Mouse (Mus musculus) heart, embryonic 14.5 days (tissue): Measurements from ENCODE around the gene Ogdh. TPM values are rescaled to one million over a fixed set of nuclear protein-coding genes. Genes with fewer than 3 reads are reported as not detected.

Experiments
- ATAC-seq: fragments of 200-750 bp; cut with Nextera tagmentation; 2 replicates; pipeline ENCODE4 v1.8.0; 2017; ENCODE audit warnings: low read depth, moderate TSS enrichment; ENCODE audit not compliant: insufficient number of reproducible peaks, insufficient read depth, low FRiP score
- H3K27ac ChIP-seq, 2 experiments: fragments of 200-500 bp in 1 of 2; fragments of 300-500 bp in 1 of 2; sonication (generic) in 1 of 2; replicated peaks in 1 of 2; 2 replicates each; pipeline ENCODE4 v1.5.1; 2012 to 2014; ENCODE audit warnings: low read depth in 2 of 2, low read length in 2 of 2, control low read depth in 1 of 2, mild to moderate bottlenecking in 1 of 2, mixed read lengths in 1 of 2; ENCODE audit not compliant: control insufficient read depth in 1 of 2, insufficient read depth in 1 of 2
- H3K27me3 ChIP-seq: fragments of 300-500 bp; sonication (generic); 2 replicates; pipeline ENCODE4 v1.6.1; 2014; ENCODE audit warnings: mild to moderate bottlenecking, low read length, control low read depth; ENCODE audit not compliant: control insufficient read depth, insufficient read depth
- H3K36me3 ChIP-seq: fragments of 300-500 bp; sonication (generic); 2 replicates; pipeline ENCODE4 v1.6.1; 2014; ENCODE audit warnings: mild to moderate bottlenecking, control low read depth, low read length, mixed read lengths; ENCODE audit not compliant: control insufficient read depth, insufficient read depth
- H3K4me1 ChIP-seq, 2 experiments: fragments of 200-500 bp in 1 of 2; fragments of 300-500 bp in 1 of 2; sonication (generic) in 1 of 2; 2 replicates each; pipeline ENCODE4 v1.6.1; 2012 to 2014; ENCODE audit warnings: low read length in 2 of 2, control low read depth in 1 of 2, mixed read lengths in 1 of 2; ENCODE audit not compliant: control insufficient read depth in 2 of 2, insufficient read depth in 2 of 2
- H3K4me2 ChIP-seq: fragments of 300-500 bp; sonication (generic); 2 replicates; pipeline ENCODE4 v1.6.1; 2014; ENCODE audit warnings: mild to moderate bottlenecking, low read length
- H3K4me3 ChIP-seq, 2 experiments: fragments of 200-500 bp in 1 of 2; fragments of 300-500 bp in 1 of 2; sonication (generic) in 1 of 2; 2 replicates each; pipeline ENCODE4 v1.5.1; 2012 to 2014; ENCODE audit warnings: low read length in 2 of 2, mild to moderate bottlenecking in 2 of 2, control low read depth in 1 of 2, low read depth in 1 of 2, moderate library complexity in 1 of 2; ENCODE audit not compliant: control insufficient read depth in 1 of 2, insufficient read depth in 1 of 2
- H3K9ac ChIP-seq: fragments of 300-500 bp; sonication (generic); 2 replicates; pipeline ENCODE4 v1.6.1; 2014; ENCODE audit warnings: mild to moderate bottlenecking, low read length
- H3K9me3 ChIP-seq: fragments of 300-500 bp; sonication (generic); 2 replicates; pipeline ENCODE4 v1.6.1; 2016; ENCODE audit warnings: low read length, control low read depth; ENCODE audit not compliant: control insufficient read depth
- WGBS: fragments of 180-500 bp; shearing (Covaris S2); extraction: QIAGEN DNeasy Blood & Tissue Kit; methylation state at CpG from one replicate; pipeline ENCODE4 v1.1.7; 2014; 5-methylcytosine and 5-hydroxymethylcytosine counted together
- polyA plus RNA-seq: library from polyadenylated mRNA; unstranded; fragments of >200 nt; fragmentation: Nextera tagmentation; extraction: Ambion mirVana; gene quantifications from 2 replicates; pipeline ENCODE4 v1.2.1, GENCODE M21; 2014

The Ogdh gene
- polyA plus RNA-seq, 1 experiment from 2014 or later: 245 TPM

DNA sequence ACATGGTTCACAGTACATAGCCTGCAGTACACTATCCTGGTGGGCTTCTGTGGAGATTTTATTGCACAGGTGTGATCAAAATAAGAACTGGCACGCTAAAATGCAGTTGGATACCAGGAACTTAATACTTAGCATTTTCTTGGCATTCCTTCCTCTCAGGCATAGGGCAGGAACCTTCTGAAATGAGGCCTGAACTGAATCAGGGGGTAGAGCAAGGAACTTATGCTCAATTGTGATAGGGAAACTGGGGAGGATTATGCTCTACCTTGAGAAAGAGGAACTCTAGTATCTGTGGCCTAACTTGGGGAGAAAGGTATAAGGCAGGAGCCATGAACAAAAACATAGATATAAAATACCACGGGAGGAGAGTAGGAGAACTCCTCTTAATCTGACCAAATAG, 27.9 kb downstream of the Ogdh start:
- H3K9ac ChIP-seq: no peak overlapping the region
- H3K4me1 ChIP-seq: peaks cover 0 to 9% of the 10 kb centered on the region in 2 experiments; a peak in 2 of 4 replicates
- H3K36me3 ChIP-seq: peaks cover 85% of the 10 kb centered on the region
- 88% methylated on average over 2 of the region's 2 CpGs for WGBS
- H3K27me3 ChIP-seq: no peaks in the 10 kb centered on the region
- no peak overlapping the region for H3K4me2 ChIP-seq
- H3K27ac ChIP-seq: no peak overlapping the region
- no peak overlapping the region for H3K4me3 ChIP-seq
- ATAC-seq: no peak
- no peaks in the 10 kb centered on the region for H3K9me3 ChIP-seq

DNA sequence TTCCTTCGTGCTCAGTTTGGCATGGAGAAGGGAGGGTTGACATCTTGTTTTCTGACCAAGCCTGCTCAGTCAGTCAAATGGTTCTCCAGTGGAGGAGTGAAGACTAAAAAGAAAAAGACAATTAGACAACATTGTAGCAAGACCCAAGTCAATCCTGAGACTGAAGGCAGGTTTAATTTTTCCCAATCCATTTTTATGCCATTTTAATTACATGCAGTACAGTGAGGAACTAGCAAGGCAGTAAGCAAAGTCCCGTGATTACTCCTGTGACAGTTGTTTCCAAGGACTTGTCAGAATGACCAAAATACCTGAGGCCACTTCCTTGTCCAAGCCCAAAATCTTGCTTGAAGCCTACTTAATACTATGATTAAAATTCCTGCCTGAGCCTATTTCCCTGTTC, 30.7 kb downstream of the Ogdh start:
- no peak overlapping the region for H3K4me3 ChIP-seq
- H3K36me3 ChIP-seq: peaks cover 79% of the 10 kb centered on the region
- no peak for ATAC-seq
- H3K9ac ChIP-seq: no peak overlapping the region
- H3K27me3 ChIP-seq: no peaks in the 10 kb centered on the region
- H3K4me2 ChIP-seq: no peak overlapping the region
- peaks cover 0 to 9% of the 10 kb centered on the region in 2 experiments; a peak in 2 of 4 replicates for H3K4me1 ChIP-seq
- WGBS: 84% methylated on average over 2 of the region's 2 CpGs
- no peaks in the 10 kb centered on the region for H3K9me3 ChIP-seq
- H3K27ac ChIP-seq: no peak overlapping the region

DNA sequence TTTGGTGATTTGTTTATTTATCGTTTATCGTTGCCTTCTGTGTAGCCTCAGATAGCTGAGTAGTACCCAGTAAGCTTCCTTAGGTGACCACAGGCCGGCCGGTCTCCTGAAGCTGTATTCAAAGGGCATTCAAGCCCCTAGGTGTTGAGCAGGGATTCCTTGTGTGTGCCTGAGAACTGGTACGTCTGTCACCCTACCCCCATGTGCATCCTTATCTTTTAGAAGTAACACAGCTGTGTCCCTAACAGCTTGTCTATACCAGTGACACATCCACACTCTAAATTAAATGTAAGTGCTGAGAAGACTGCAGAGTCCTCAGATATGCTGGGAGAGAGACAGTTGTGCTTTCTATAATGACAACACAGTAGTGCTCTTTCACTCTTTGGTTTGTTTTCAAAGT, 31.9 kb downstream of the Ogdh start:
- ATAC-seq: peak; percentile 43; the same call in 1 of the 2 replicates
- Histone ChIP-seq H3K9ac (no peak overlapping the region), H3K27me3 (no peaks in the 10 kb centered on the region), H3K4me1 (peaks cover 0 to 9% of the 10 kb centered on the region in 2 experiments; a peak in 2 of 4 replicates), H3K9me3 (no peaks in the 10 kb centered on the region), H3K4me2 (no peak overlapping the region), H3K27ac (no peak overlapping the region), H3K36me3 (peaks cover 69% of the 10 kb centered on the region), H3K4me3 (no peak overlapping the region)
- 73% methylated on average over 5 of the region's 5 CpGs for WGBS

DNA sequence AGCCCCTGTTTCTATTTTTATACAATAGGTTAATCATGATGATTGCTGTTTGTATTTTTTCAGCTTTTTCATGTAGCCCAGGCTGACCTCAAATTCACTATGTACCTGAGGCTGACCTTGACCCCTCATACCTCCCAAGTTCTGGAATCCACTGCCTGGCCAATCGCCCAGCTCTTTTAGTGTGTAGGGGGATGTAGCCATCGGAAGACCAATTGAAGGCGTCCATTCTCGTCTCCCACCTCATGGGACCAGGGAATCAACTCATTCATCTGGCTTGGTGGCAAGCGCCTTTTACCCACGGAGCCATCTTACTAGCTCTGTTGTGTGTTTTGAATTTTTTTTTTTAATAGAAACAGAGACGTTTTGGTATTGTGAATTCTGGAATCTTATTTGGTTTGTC, 39.8 kb downstream of the Ogdh start:
- ATAC-seq: no peak
- no peaks in the 10 kb centered on the region for H3K9me3 ChIP-seq
- H3K9ac ChIP-seq: no peak overlapping the region
- H3K36me3 ChIP-seq: peaks cover 69% of the 10 kb centered on the region
- H3K4me3 ChIP-seq: no peak overlapping the region
- no peaks in the 10 kb centered on the region for H3K27me3 ChIP-seq
- WGBS: 93% methylated on average over 7 of the region's 7 CpGs
- H3K4me2 ChIP-seq: no peak overlapping the region
- H3K27ac ChIP-seq: no peak overlapping the region
- H3K4me1 ChIP-seq: no peaks in the 10 kb centered on the region

DNA sequence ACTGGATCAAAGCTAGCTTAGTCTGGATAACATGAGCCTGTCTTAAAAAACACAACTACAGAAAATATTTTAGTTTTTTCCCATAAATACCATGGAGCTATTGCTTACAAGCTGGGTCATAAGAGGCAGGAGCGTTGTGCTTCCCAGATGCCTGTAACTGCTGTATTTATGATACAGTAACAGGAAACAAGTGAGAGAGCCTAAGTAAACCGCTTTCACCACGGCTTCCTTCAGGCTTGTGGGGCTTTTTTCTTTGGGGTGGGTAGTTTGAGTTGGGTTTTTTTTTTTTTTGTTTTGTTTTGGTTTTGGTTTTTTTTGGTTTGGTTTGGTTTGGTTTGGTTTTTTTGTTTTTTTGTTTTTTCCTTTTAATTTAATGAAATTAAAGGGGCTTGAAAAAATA, 41.2 kb downstream of the Ogdh start:
- H3K4me1 ChIP-seq: no peaks in the 10 kb centered on the region
- H3K36me3 ChIP-seq: peaks cover 80% of the 10 kb centered on the region
- H3K4me2 ChIP-seq: no peak overlapping the region
- H3K9me3 ChIP-seq: no peaks in the 10 kb centered on the region
- no peak overlapping the region for H3K27ac ChIP-seq
- no peak overlapping the region for H3K9ac ChIP-seq
- no peaks in the 10 kb centered on the region for H3K27me3 ChIP-seq
- ATAC-seq: no peak
- H3K4me3 ChIP-seq: no peak overlapping the region
- WGBS: 81% methylated on average over 3 of the region's 3 CpGs

DNA sequence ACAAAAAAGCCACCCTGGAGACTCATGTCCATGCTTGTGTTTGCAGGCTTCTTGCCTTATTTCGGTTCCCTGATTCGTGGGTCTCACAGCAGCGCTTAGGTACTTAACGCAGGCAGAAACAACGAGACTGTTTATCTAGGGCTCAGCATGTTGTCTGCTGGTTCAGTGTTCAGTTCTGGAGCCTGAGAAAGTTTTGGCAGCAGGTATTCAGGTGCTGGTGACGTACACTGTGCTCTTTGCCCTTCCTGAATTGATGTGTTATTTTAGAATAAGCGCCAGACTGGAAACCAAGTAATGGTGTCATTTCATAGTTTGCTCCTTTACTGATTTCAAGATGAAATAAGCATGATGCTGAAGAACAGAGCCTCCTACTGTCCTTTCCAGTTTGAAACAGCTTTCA, 42.0 kb downstream of the Ogdh start:
- Histone ChIP-seq H3K9ac (no peak overlapping the region), H3K36me3 (peaks cover 86% of the 10 kb centered on the region), H3K27me3 (no peaks in the 10 kb centered on the region), H3K27ac (no peak overlapping the region), H3K4me1 (no peaks in the 10 kb centered on the region), H3K4me2 (no peak overlapping the region), H3K9me3 (no peaks in the 10 kb centered on the region), H3K4me3 (no peak overlapping the region)
- 88% methylated on average over 7 of the region's 7 CpGs for WGBS
- ATAC-seq: no peak

DNA sequence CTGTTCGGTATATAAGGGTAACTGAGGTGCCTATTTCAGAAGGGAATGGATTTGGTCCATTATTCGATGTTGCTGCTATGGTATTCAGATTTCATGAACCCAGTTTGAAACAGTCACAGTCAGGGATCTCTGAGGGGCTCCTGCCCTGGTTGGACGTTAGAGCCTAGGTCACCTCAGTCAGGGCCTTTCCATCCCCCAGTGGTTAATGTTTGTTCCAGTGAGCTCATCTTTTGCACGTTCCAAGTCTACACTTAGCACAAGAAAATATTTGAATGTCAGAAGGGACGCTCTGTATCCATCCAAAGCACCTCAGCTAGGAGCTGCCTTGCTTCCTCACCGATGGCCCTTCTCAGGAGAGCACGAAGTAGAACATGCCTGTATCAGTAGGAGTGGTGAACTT, 43.9 kb downstream of the Ogdh start:
- 91% methylated on average over 7 of the region's 7 CpGs for WGBS

DNA sequence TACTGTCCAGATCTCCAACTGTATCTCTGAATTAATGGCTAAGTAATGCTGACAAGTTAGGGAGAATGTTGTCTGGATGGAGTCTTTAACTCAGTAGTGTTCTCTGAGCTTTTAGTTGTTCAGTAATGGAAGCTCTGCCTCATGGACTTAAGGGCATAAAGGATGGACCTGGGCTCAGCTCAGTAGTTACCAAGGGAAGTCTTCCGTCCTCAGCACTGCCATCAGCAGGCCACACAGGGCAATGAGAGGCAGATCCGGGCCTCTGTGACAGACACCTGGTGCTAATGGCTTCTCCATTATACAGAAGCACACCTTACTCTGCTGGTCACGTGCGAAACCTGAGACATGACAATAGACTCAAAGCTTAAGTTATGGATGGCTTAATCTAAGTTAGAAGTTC, 45.3 kb downstream of the Ogdh start:
- Histone ChIP-seq H3K4me2 (no peak overlapping the region), H3K9me3 (no peaks in the 10 kb centered on the region), H3K4me3 (no peak overlapping the region), H3K9ac (no peak overlapping the region), H3K27ac (no peak overlapping the region), H3K4me1 (no peaks in the 10 kb centered on the region), H3K36me3 (peaks cover 88% of the 10 kb centered on the region), H3K27me3 (no peaks in the 10 kb centered on the region)
- 77% methylated on average over 4 of the region's 4 CpGs for WGBS
- ATAC-seq: no peak

More for the DNA sequence above, 43.9 kb downstream of the Ogdh start:
- H3K36me3 ChIP-seq: peaks cover 88% of the 10 kb centered on the region
- no peak overlapping the region for H3K4me3 ChIP-seq
- ATAC-seq: no peak
- H3K9ac ChIP-seq: no peak overlapping the region
- no peaks in the 10 kb centered on the region for H3K9me3 ChIP-seq
- no peaks in the 10 kb centered on the region for H3K4me1 ChIP-seq
- H3K4me2 ChIP-seq: no peak overlapping the region
- H3K27me3 ChIP-seq: no peaks in the 10 kb centered on the region
- no peak overlapping the region for H3K27ac ChIP-seq
